Mouse (Mus musculus): ENCODE data around the gene Gabrg2. TPM values are rescaled to one million over a fixed set of nuclear protein-coding genes. Genes with fewer than 3 reads are reported as not detected.

Gabrg2 gene
- polyA plus RNA-seq, 1 experiment from 2014 or later, result 31.9 TPM

Other genes starting within 250 kb of the Gabrg2 start
- 0.68 and 1.3 TPM in 2 replicates for gene Gabra1, start 182.1 kb upstream of the Gabrg2 start, polyA plus RNA-seq (2016; fragmentation: Nextera tagmentation; extraction: Ambion mirVana)